Mouse (Mus musculus): ENCODE data around the gene Plxdc1. TPM values are rescaled to one million over a fixed set of nuclear protein-coding genes. Genes with fewer than 3 reads are reported as not detected.

Plxdc1 gene
- polyA plus RNA-seq, 1 experiment from 2014 or later, result 0.40 TPM

DNA sequence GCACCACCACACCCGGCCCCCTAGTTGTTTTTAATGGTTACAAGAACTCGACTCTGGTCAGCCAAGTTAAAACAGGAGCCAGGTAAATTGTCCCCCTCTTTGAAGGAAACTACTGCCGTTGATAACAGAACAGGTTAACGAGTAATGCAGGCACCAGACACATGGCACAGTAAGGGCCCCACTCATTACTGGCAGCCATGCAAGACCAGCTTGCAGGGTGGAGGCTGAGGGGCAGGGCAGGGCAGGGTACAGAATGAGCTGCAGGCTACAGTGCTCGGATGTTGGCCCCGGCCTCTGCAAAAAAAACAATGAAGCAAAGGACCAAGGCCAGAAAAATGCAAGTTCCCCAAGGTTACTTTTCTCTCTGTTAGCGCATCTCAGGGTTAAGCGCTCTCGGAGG lies 62.6 kb downstream of the Plxdc1 start:
- Histone ChIP-seq H3K27me3 (ENCODE audit: control insufficient read depth, insufficient read depth, low read length) (no peaks in the 10 kb centered on the region), H3K27ac (replicated peaks) (no peak overlapping the region), H3K9ac (ENCODE audit: low read length) (no peak overlapping the region), H3K4me3 (ENCODE audit: low read depth, low read length) (no peak overlapping the region), H3K36me3 (ENCODE audit: control insufficient read depth, insufficient read depth, low read length) (no peaks in the 10 kb centered on the region), H3K4me1 (replicated peaks; ENCODE audit: control insufficient read depth, insufficient read depth) (no peaks in the 10 kb centered on the region), H3K4me2 (replicated peaks; ENCODE audit: low read depth) (no peak overlapping the region), H3K9me3 (ENCODE audit: control insufficient read depth, low read length) (no peaks in the 10 kb centered on the region)
- ATAC-seq (ENCODE audit: low FRiP score, low TSS enrichment) (no peak), DNase-seq (ENCODE audit: low spot score) (no peak)
- TF ChIP-seq CTCF (IDR thresholded peaks at IDR 0.05; ENCODE audit: low read depth), result no peak
- WGBS, result 78% methylated on average over 9 of the region's 9 CpGs

DNA sequence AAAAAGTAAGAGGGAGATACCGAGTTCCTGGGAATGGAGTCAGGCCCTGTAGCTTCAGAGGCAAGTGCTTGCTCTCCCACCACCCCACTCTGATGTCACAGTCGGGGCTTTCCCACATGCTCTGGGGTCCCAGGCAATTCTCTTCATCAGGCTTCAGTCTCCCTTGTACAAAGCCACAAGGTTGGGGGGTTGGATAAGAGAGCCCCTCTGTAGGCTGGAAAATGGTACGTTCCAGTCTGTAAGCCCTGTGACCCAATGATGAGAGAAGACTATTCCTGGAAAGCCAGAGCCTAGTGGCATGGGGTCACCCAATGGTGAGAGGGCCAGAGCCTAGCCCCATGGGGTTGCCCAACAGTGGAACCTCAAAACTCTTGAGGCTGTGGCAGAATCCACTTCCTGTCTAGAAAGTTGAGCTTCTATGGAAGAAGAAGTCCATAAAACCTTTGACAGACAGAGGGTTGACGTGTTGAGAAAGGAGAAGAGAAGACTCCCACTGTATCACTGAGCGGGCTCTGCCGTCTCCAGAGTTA lies 70.2 kb downstream of the Plxdc1 start:
- ATAC-seq (ENCODE audit: low FRiP score, low TSS enrichment), result no peak
- DNase-seq (ENCODE audit: low spot score), result no peak
- WGBS, result 91% methylated on average over 6 of the region's 6 CpGs
- H3K9ac ChIP-seq (ENCODE audit: low read length), result no peak overlapping the region
- no peak overlapping the region for H3K4me2 ChIP-seq (replicated peaks; ENCODE audit: low read depth)
- H3K27ac ChIP-seq (replicated peaks), result no peak overlapping the region
- H3K36me3 ChIP-seq (ENCODE audit: control insufficient read depth, insufficient read depth, low read length), result no peaks in the 10 kb centered on the region
- no peaks in the 10 kb centered on the region for H3K27me3 ChIP-seq (ENCODE audit: control insufficient read depth, insufficient read depth, low read length)
- H3K9me3 ChIP-seq (ENCODE audit: control insufficient read depth, low read length), result no peaks in the 10 kb centered on the region
- TF ChIP-seq CTCF (IDR thresholded peaks at IDR 0.05; ENCODE audit: low read depth) (no peak), EP300 (optimal IDR thresholded peaks at IDR 0.05) (no peak)
- no peaks in the 10 kb centered on the region for H3K4me1 ChIP-seq (replicated peaks; ENCODE audit: control insufficient read depth, insufficient read depth)
- no peak overlapping the region for H3K4me3 ChIP-seq (ENCODE audit: low read depth, low read length)

DNA sequence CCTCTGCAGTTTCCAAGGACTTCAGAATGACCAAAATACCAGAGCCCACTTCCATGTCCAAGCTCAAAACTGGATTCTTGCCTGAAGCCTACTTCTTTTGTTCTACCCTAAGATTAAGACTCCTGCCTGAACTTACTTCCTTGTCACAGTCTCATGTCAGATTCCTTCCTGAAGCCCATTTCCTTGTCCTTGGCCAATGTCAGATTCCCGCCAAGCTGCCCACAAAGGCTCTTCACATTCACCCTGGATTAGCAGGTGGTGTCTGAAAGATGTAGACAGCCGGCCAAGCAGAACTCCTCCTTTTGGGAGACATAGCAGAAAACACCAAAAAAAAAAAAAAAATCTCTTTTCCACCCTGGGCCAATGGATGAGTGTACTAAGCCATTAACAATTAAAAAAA lies 70.8 kb downstream of the Plxdc1 start:
- no peak for DNase-seq (ENCODE audit: low spot score)
- Histone ChIP-seq H3K9me3 (ENCODE audit: control insufficient read depth, low read length) (no peaks in the 10 kb centered on the region), H3K27me3 (ENCODE audit: control insufficient read depth, insufficient read depth, low read length) (no peaks in the 10 kb centered on the region), H3K4me2 (replicated peaks; ENCODE audit: low read depth) (no peak overlapping the region), H3K27ac (replicated peaks) (no peak overlapping the region), H3K9ac (ENCODE audit: low read length) (no peak overlapping the region), H3K36me3 (ENCODE audit: control insufficient read depth, insufficient read depth, low read length) (no peaks in the 10 kb centered on the region), H3K4me3 (ENCODE audit: low read depth, low read length) (no peak overlapping the region), H3K4me1 (replicated peaks; ENCODE audit: control insufficient read depth, insufficient read depth) (no peaks in the 10 kb centered on the region)
- ATAC-seq (ENCODE audit: low FRiP score, low TSS enrichment), result no peak
- TF ChIP-seq EP300 (optimal IDR thresholded peaks at IDR 0.05) (no peak), CTCF (IDR thresholded peaks at IDR 0.05; ENCODE audit: low read depth) (no peak)
- 87% methylated on average over 2 of the region's 2 CpGs for WGBS

DNA sequence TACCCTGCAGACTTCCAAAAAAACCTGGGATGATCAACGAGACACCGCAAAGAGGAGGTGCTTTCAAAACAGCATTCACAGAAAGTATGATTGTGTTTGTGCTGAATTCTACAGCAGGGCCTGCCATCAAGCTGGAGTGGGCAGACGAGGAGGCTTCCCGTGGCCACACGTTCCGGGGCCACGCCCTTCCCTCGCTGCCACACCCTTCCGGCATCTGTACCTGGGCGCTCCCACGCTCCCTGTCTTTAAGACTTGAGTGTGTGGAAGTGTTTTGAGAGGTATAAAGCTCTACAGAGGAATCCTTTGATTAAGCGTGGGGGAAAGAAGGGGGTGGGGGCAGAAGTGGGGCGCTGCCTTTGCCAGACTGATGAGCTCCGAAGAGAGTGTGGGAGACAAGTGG lies 73.1 kb downstream of the Plxdc1 start:
- no peak overlapping the region for H3K4me3 ChIP-seq (ENCODE audit: low read depth, low read length)
- H3K36me3 ChIP-seq (ENCODE audit: control insufficient read depth, insufficient read depth, low read length), result no peaks in the 10 kb centered on the region
- no peaks in the 10 kb centered on the region for H3K9me3 ChIP-seq (ENCODE audit: control insufficient read depth, low read length)
- TF ChIP-seq EP300 (optimal IDR thresholded peaks at IDR 0.05), result no peak
- TF ChIP-seq CTCF (IDR thresholded peaks at IDR 0.05; ENCODE audit: low read depth), result no peak
- H3K9ac ChIP-seq (ENCODE audit: low read length), result no peak overlapping the region
- no peak overlapping the region for H3K27ac ChIP-seq (replicated peaks)
- H3K27me3 ChIP-seq (ENCODE audit: control insufficient read depth, insufficient read depth, low read length), result no peaks in the 10 kb centered on the region
- ATAC-seq (ENCODE audit: low FRiP score, low TSS enrichment), result no peak
- no peaks in the 10 kb centered on the region for H3K4me1 ChIP-seq (replicated peaks; ENCODE audit: control insufficient read depth, insufficient read depth)
- 69% methylated on average over 14 of the region's 14 CpGs for WGBS
- no peak for DNase-seq (ENCODE audit: low spot score)
- no peak overlapping the region for H3K4me2 ChIP-seq (replicated peaks; ENCODE audit: low read depth)

DNA sequence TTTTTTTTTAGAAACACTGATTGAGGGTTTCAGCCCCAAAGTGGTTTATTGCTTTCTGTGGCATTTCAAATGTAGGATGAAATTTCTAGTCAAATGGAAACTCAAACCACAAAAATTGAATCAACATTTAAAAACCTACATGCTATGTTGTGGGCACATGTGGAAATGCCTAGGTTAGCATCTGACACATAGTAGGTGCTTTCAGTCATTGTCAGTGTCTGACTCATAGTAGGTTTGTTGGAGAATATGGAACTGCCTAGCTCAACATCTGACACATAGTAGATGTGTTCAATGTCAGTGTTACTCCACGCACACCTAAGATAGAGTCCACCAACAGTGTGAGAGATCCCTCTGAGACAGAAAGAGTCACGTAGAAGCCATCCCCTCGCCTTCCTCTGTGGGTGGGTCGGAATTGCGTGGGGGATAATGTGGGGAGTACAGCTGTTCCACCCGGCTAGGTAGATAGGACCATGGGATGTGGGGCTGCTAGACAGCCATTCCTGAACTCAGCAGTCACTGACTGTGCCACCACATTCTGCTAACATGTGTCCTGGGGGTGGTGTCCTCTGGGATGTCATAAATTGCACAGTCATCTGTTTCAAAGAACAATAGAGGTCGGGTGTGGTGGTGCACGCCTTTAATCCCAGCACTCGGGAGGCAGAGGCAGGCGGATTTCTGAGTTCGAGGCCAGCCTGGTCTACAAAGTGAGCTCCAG lies 77.5 kb downstream of the Plxdc1 start:
- H3K36me3 ChIP-seq (ENCODE audit: control insufficient read depth, insufficient read depth, low read length), result no peaks in the 10 kb centered on the region
- WGBS, result 84% methylated on average over 9 of the region's 11 CpGs
- no peak for TF ChIP-seq CTCF (IDR thresholded peaks at IDR 0.05; ENCODE audit: low read depth)
- no peak for TF ChIP-seq EP300 (optimal IDR thresholded peaks at IDR 0.05)
- H3K4me2 ChIP-seq (replicated peaks; ENCODE audit: low read depth), result no peak overlapping the region
- DNase-seq (ENCODE audit: low spot score), result no peak
- H3K27ac ChIP-seq (replicated peaks), result no peak overlapping the region
- H3K27me3 ChIP-seq (ENCODE audit: control insufficient read depth, insufficient read depth, low read length), result no peaks in the 10 kb centered on the region
- H3K4me3 ChIP-seq (ENCODE audit: low read depth, low read length), result no peak overlapping the region
- H3K9me3 ChIP-seq (ENCODE audit: control insufficient read depth, low read length), result no peaks in the 10 kb centered on the region
- no peak overlapping the region for H3K9ac ChIP-seq (ENCODE audit: low read length)
- ATAC-seq (ENCODE audit: low FRiP score, low TSS enrichment), result no peak
- no peaks in the 10 kb centered on the region for H3K4me1 ChIP-seq (replicated peaks; ENCODE audit: control insufficient read depth, insufficient read depth)

DNA sequence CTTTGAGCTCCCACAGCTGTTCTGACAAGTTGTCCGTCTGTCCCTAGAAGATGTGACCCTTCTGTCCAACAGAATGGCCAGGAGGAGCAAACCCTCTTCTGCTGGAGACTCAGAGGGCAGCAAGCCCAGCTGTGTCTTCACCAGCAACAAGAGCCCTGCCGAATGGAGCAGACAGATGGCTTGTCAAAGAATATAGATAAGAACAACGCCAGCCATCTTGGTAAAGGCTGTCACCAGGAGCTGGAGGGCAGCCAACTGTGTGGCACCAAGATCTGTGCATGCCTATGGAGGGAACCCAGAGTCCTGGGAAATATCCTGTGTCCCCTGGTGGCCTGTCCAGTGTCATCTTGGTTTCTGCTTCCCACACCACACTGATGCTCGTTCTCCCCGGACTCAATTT lies 78.3 kb downstream of the Plxdc1 start:
- no peaks in the 10 kb centered on the region for H3K27me3 ChIP-seq (ENCODE audit: control insufficient read depth, insufficient read depth, low read length)
- H3K4me3 ChIP-seq (ENCODE audit: low read depth, low read length), result no peak overlapping the region
- no peak overlapping the region for H3K4me2 ChIP-seq (replicated peaks; ENCODE audit: low read depth)
- no peak for DNase-seq (ENCODE audit: low spot score)
- H3K27ac ChIP-seq (replicated peaks), result no peak overlapping the region
- H3K9ac ChIP-seq (ENCODE audit: low read length), result no peak overlapping the region
- no peaks in the 10 kb centered on the region for H3K9me3 ChIP-seq (ENCODE audit: control insufficient read depth, low read length)
- 69% methylated on average over 5 of the region's 5 CpGs for WGBS
- no peak for TF ChIP-seq CTCF (IDR thresholded peaks at IDR 0.05; ENCODE audit: low read depth)
- TF ChIP-seq EP300 (optimal IDR thresholded peaks at IDR 0.05), result no peak
- no peak for ATAC-seq (ENCODE audit: low FRiP score, low TSS enrichment)
- H3K36me3 ChIP-seq (ENCODE audit: control insufficient read depth, insufficient read depth, low read length), result no peaks in the 10 kb centered on the region
- H3K4me1 ChIP-seq (replicated peaks; ENCODE audit: control insufficient read depth, insufficient read depth), result no peaks in the 10 kb centered on the region

All from stomach, postnatal 0 days (tissue).